Mouse (Mus musculus): ENCODE data around the gene Olfr954.

Olfr954 gene

GRCm38 (mm10) chr9:39456401-39456800, at the start of gene Olfr954:
Gene Olfr954 (plus strand): TSS chr9:39456701.
- DNase-seq: no peak

GRCm38 (mm10) chr9:39427048-39427447, 29.5 kb upstream of the Olfr954 start, which contains the start of gene Olfr952:
Gene Olfr952 (minus strand): TSS chr9:39427148.
- no peak for DNase-seq

- no peak for DNase-seq
These were observed 15.3 kb downstream of the Olfr954 start, which contains the start of gene Olfr955 for GRCm38 (mm10) chr9:39471844-39472243. Gene Olfr955 (minus strand): TSS chr9:39471944.

DNA sequence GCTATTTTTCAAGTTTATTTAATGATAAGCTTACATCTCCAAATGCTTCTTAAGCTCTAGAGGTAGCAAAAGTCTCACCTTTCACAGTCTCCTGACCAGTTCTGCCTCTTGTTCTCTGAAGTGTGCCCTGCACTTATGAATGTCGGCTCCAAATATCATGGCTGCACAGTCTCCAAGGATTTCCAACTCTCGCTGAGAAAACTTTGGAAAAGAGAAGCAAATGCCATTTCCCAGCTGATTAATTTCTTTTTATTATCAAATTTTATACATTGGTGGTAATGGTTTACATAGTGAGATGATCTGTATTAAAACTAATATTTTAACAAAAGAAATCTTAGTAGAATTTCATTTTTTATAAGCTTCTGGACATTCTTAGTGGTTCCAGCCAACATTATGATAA, 37.4 kb downstream of the Olfr954 start, which contains the start of gene Olfr44:
TSS of gene Olfr44 (minus strand) at position 101 of the 400 bp plus-strand sequence.
- no peak for DNase-seq

GRCm38 (mm10) chr9:39508998-39509397, 52.5 kb downstream of the Olfr954 start:
- peak; percentile 15 for DNase-seq

DNA sequence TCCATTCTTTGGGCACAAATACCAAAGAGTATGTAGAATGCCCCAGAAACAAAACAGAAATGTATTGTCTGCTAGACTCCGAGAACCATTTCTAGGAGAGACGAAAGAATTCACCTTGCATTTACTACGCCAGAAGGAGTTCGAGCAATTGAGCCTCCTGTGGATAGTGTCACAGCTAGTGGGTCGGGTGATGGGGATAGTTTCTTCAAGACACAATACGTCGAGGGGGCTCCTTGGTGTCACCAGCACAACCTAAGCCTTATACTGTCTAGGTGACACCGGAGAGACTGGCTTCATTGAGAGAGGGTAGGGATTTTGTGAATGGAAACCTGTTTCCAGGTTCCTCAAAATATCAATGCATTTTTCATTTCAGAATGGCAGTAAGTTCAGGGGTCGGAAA, 52.9 kb downstream of the Olfr954 start:
- no peak for DNase-seq

All from kidney, adult 18-20 months (tissue).